Mouse (Mus musculus): ENCODE measurements around the gene Uba52. TPM values are rescaled to one million over a fixed set of nuclear protein-coding genes. Genes with fewer than 3 reads are reported as not detected.

Uba52 gene
- polyA plus RNA-seq, 1 experiment from 2014 or later = 662 TPM

- TF ChIP-seq CTCF (IDR thresholded peaks at IDR 0.05) = no peak
- no peaks in the 10 kb centered on the region for H3K27me3 ChIP-seq
- ChIA-PET POLR2A (no interaction called here), CTCF (no interaction called here)
- DNase-seq (ENCODE audit: low read depth, low spot score) (no peak), ATAC-seq (no peak)
- in situ Hi-C loops (cut with MboI; ENCODE audit: low pct_unique_long_range_greater_than_20kb) = no loop called here
Measured at GRCm38 (mm10) chr8:70546412-70546811, 35.8 kb upstream of the Uba52 start.

- no peaks in the 10 kb centered on the region for H3K27me3 ChIP-seq
- ATAC-seq (no peak), DNase-seq (ENCODE audit: low read depth, low spot score) (no peak)
- in situ Hi-C loops (cut with MboI; ENCODE audit: low pct_unique_long_range_greater_than_20kb) = no loop called here
- ChIA-PET POLR2A (no interaction called here), CTCF (interaction anchor here (0.8 to 2.0 kb wide), 6 partner anchors 8 to 67 kb away, joined by 3 to 6 read pairs (median 3); no protein-coding TSS in a partner anchor)
- TF ChIP-seq CTCF (IDR thresholded peaks at IDR 0.05) = no peak
Measured at GRCm38 (mm10) chr8:70544200-70544687, 33.6 kb upstream of the Uba52 start.

DNA sequence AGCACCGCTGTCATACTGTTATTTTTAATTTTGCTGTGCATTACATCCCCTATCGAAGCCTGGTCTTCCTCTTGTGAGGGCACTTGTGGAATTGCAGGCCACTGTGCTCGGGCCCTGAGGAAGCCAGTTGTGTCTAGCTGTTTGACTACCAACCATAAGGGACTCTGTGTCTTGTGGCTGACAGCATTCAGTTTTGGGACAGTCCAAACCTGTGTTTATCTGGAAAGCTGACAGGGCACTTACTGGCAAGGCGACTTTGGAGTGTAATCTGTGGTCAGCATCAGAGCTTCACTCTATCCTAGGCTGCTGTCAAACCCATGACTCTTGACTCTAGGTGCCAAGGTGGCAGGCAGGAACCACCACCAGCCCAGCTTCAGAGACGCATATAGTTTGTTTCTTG lies 30.5 kb upstream of the Uba52 start:
- ATAC-seq (no peak), DNase-seq (ENCODE audit: low read depth, low spot score) (no peak)
- in situ Hi-C loops (cut with MboI; ENCODE audit: low pct_unique_long_range_greater_than_20kb) = no loop called here
- no peak for TF ChIP-seq CTCF (IDR thresholded peaks at IDR 0.05)
- POLR2A ChIA-PET = interaction anchor here (0.7 to 1.3 kb wide), 4 partner anchors 12 to 30 kb away, joined by 3 to 7 read pairs (median 4); no protein-coding TSS in a partner anchor
- H3K27me3 ChIP-seq = no peaks in the 10 kb centered on the region
- CTCF ChIA-PET = interaction anchor here (1.1 kb wide), 2 partner anchors 10 to 17 kb away, joined by 3 read pairs; no protein-coding TSS in a partner anchor

GRCm38 (mm10) chr8:70540507-70541071 lies 30.0 kb upstream of the Uba52 start:
- ATAC-seq (peak; percentile 7), DNase-seq (ENCODE audit: low read depth, low spot score) (no peak)
- no peaks in the 10 kb centered on the region for H3K27me3 ChIP-seq
- in situ Hi-C loops (cut with MboI; ENCODE audit: low pct_unique_long_range_greater_than_20kb) = no loop called here
- POLR2A ChIA-PET = interaction anchor here (0.8 to 4.2 kb wide), 6 partner anchors 10 to 69 kb away, joined by 3 to 24 read pairs (median 4); partner anchors contain the start of genes Fkbp8, Kxd1, Ssbp4 and Uba52
- no peak for TF ChIP-seq CTCF (IDR thresholded peaks at IDR 0.05)
- CTCF ChIA-PET = no interaction called here

GRCm38 (mm10) chr8:70540013-70540506 lies 29.5 kb upstream of the Uba52 start:
- H3K27me3 ChIP-seq = no peaks in the 10 kb centered on the region
- in situ Hi-C loops (cut with MboI; ENCODE audit: low pct_unique_long_range_greater_than_20kb) = no loop called here
- CTCF ChIA-PET = no interaction called here
- no peak for DNase-seq (ENCODE audit: low read depth, low spot score)
- no peak for ATAC-seq
- POLR2A ChIA-PET = interaction anchor here (0.8 to 4.2 kb wide), 5 partner anchors 10 to 70 kb away, joined by 4 to 24 read pairs (median 5); partner anchors contain the start of genes Fkbp8, Kxd1, Ssbp4 and Uba52
- no peak for TF ChIP-seq CTCF (IDR thresholded peaks at IDR 0.05)

- CTCF ChIA-PET = interaction anchor here (1.4 to 4.1 kb wide), 2 partner anchors 12 to 71 kb away, joined by 4 to 20 read pairs; partner anchors contain the start of genes Fkbp8 and Kxd1
- H3K27me3 ChIP-seq = no peaks in the 10 kb centered on the region
- DNase-seq (ENCODE audit: low read depth, low spot score) = peak; percentile 95
Measured at GRCm38 (mm10) chr8:70539077-70539813, 28.6 kb upstream of the Uba52 start, which contains the start of gene Ell. Gene Ell, plus strand, starts transcription at chr8:70539457.

GRCm38 (mm10) chr8:70538633-70539076 lies 28.1 kb upstream of the Uba52 start:
- CTCF ChIA-PET = interaction anchor here (1.4 to 4.1 kb wide), 2 partner anchors 11 to 72 kb away, joined by 4 to 20 read pairs; partner anchors contain the start of genes Fkbp8 and Kxd1
- H3K27me3 ChIP-seq = no peaks in the 10 kb centered on the region
- POLR2A ChIA-PET = interaction anchor here (1.3 to 4.2 kb wide), 3 partner anchors 11 to 71 kb away, joined by 3 to 24 read pairs (median 15); partner anchors contain the start of genes Fkbp8, Kxd1 and Uba52
- DNase-seq (ENCODE audit: low read depth, low spot score) (peak; percentile 81), ATAC-seq (peak; percentile 41)
- TF ChIP-seq CTCF (IDR thresholded peaks at IDR 0.05) = no peak
- in situ Hi-C loops (cut with MboI; ENCODE audit: low pct_unique_long_range_greater_than_20kb) = no loop called here

More at GRCm38 (mm10) chr8:70539077-70539813, 28.6 kb upstream of the Uba52 start, which contains the start of gene Ell:
- in situ Hi-C loops (cut with MboI; ENCODE audit: low pct_unique_long_range_greater_than_20kb) = no loop called here
- peak; percentile 84 for ATAC-seq
- TF ChIP-seq CTCF (IDR thresholded peaks at IDR 0.05) = no peak
- POLR2A ChIA-PET = interaction anchor here (0.8 to 4.2 kb wide), 6 partner anchors 11 to 71 kb away, joined by 3 to 24 read pairs (median 4); partner anchors contain the start of genes Fkbp8, Kxd1, Ssbp4 and Uba52

- ChIA-PET CTCF (interaction anchor here (1.4 to 4.1 kb wide), 2 partner anchors 11 to 72 kb away, joined by 4 to 20 read pairs; partner anchors contain the start of genes Fkbp8 and Kxd1), POLR2A (interaction anchor here (1.3 to 4.2 kb wide), 3 partner anchors 10 to 72 kb away, joined by 3 to 24 read pairs (median 15); partner anchors contain the start of genes Fkbp8, Kxd1 and Uba52)
- DNase-seq (ENCODE audit: low read depth, low spot score) (no peak), ATAC-seq (no peak)
- TF ChIP-seq CTCF (IDR thresholded peaks at IDR 0.05) = no peak
- in situ Hi-C loops (cut with MboI; ENCODE audit: low pct_unique_long_range_greater_than_20kb) = no loop called here
- no peaks in the 10 kb centered on the region for H3K27me3 ChIP-seq
Measured at GRCm38 (mm10) chr8:70538024-70538579, 27.5 kb upstream of the Uba52 start.

- in situ Hi-C loops (cut with MboI; ENCODE audit: low pct_unique_long_range_greater_than_20kb) = no loop called here
- no peak for TF ChIP-seq CTCF (IDR thresholded peaks at IDR 0.05)
- no peaks in the 10 kb centered on the region for H3K27me3 ChIP-seq
- ChIA-PET CTCF (interaction anchor here (4.1 kb wide), 1 partner anchor 9 kb away, joined by 20 read pairs; the partner anchor contains the start of genes Fkbp8 and Kxd1), POLR2A (no interaction called here)
- no peak for DNase-seq (ENCODE audit: low read depth, low spot score)
- ATAC-seq = no peak
Measured at GRCm38 (mm10) chr8:70535701-70536100, 25.1 kb upstream of the Uba52 start.

DNA sequence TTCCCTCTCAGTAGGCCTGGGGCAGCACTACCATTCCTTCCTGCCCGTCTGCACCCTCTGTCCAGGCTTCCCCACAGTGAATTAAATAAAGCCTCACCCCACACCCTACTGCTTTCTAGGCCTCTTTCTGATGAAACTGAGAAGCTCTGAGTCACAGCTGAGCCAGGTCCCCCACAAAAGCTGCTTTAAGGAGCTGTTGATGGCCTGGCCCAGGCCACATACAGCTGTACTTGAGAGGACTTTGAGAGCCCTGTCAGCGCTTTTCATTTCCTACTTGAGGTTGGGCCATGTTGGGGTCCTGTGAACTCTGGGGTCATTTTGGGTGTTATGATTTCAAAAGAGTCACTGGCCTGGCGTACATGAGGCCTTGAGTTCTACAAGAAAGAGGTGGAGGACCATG lies 24.6 kb upstream of the Uba52 start:
- in situ Hi-C loops (cut with MboI; ENCODE audit: low pct_unique_long_range_greater_than_20kb) = no loop called here
- ATAC-seq = no peak
- no peaks in the 10 kb centered on the region for H3K27me3 ChIP-seq
- POLR2A ChIA-PET = no interaction called here
- CTCF ChIA-PET = no interaction called here
- TF ChIP-seq CTCF (IDR thresholded peaks at IDR 0.05) = no peak
- DNase-seq (ENCODE audit: low read depth, low spot score) = no peak

Data from Patski (cell line).